Mouse (Mus musculus) layer of hippocampus, postnatal 36 days (tissue): ENCODE results near the gene Agtr2. TPM values are rescaled to one million over a fixed set of nuclear protein-coding genes. Genes with fewer than 3 reads are reported as not detected.
"Not testable (repeated sequence)": the region's sequence is repeated elsewhere in the genome, so short reads cannot be mapped to it uniquely, and the experiment has no call there.

Source experiments
- DNase-seq, 2 experiments: peaks; one replicate each; pipeline ENCODE4 v3.0.0; 2022
- total RNA-seq, 2 experiments: library from RNA; stranded (reverse); gene quantifications; 2 replicates each; pipeline ENCODE4 v1.2.3; 2021

Agtr2 gene
- under 1 TPM; 0.56 to 0.57 TPM for total RNA-seq

DNA sequence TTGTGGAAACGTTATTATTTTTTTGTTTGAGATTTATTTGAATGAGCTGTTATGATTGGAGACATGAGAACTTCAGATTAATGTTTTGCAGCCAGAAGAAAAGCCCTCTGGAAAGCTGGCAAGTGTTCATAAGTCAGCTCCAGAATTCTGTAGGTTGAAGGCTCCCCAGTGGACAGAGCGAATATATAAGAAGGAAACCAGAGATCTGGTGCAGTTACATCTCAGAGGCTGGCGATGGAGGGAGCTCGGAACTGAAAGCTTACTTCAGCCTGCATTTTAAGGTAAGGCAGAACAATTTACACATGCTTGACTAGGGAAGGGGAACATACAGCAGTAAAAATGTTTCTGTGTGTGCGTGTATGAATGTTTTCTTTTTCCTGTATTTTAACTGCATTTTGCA, at the start of gene Agtr2:
TSS of gene Agtr2 (plus strand) at position 131 of the 400 bp plus-strand sequence.
- DNase-seq: no peak

DNA sequence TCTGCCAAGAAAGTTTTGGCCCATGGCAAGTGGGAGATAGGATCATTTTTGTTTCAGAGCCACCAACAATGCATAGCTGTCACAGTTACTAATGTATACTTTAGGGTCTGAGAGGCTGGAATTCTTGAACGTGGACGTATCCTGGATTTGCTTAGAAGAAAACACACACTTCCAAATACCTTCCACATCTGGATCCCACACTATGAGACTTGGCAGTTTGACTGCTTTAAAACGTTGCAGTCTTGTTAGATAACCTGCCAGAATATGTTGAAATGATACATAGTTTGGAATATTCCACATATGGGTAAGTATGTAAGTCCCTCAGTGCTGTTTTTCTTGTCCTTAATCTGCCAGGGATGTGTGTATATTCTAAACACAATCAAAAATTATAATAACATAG, 31.8 kb upstream of the Agtr2 start:
- DNase-seq: no peak

DNA sequence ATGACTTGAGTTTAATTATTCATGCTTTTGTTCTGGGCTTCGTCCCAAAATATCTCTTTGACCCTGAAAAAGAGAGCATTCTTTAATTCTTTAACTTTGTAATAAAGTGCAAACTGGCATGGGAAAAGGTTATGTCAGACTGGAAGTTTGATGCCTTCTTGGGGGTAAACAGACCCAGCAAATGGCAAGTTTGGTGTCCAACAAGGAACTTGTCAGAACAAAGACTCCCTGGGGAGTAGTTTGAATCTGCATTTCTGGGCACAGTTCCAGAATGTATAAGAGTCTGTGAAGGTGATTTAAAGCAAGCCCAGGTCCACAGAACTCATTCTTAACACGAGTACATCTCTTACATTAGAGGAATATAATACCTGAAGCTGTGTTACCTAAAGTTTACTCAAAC, 3.8 kb downstream of the Agtr2 start:
- DNase-seq: no peak

DNA sequence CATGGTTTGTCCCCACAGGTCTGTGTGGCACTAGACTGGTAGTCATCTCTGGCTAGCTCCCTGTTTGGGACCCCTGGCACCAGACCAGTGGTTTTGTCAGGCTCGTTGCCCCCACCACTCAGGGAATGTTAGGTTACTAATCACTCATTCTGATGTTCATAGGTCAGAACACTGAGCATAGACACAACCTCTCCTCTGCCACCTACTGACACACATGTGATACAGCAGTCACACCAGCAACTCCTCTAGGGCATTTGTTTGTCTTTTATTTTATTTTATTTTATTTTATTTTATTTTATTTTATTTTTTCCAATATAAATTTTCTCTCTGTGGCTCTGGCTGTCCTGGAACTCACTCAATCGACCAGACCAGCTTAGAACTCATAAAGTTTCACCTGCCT, 15.9 kb downstream of the Agtr2 start:
- DNase-seq: no peak

DNA sequence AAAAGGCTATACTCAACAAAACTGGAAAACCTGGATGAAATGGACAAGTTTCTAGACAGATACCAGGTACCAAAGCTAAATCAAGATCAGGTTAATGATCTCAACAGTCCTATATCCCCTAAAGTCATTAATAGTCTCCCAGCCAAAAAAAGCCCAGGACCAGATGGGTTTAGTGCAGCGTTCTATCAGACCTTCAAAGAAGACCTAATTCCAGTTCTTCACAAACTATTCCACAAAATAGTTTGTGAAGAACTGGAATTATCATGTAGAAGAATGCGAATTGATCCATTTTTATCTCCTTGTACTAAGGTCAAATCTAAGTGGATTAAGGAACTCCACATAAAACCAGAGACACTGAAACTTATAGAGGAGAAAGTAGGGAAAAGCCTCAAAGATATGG, 23.0 kb downstream of the Agtr2 start:
- DNase-seq: not testable (repeated sequence)

DNA sequence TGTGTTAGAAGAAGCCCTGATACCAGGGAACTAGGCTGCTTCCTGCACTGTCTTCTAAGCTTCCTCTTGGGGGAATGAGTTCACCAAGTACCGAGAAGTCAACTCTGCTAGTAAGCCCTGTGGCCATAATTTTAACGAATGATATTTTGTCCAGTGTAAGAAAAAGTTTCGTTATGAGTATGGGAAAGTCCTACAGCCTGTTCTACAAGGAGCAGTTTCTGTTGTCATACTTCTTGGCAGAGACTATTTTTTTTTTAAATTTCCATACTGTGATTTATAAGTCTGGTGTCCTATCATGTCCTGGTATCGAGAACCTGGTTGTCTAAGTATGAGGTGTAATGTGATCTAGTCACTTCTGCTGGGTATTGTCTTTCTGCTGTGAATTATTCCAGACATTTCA, 38.2 kb downstream of the Agtr2 start:
- DNase-seq: no peak

Other genes with a start within 250 kb of the Agtr2 start
- gene Slc6a14, start 230.4 kb downstream of the Agtr2 start, total RNA-seq: not detected